Mouse (Mus musculus): ENCODE results near the gene Icam5.

DNA sequence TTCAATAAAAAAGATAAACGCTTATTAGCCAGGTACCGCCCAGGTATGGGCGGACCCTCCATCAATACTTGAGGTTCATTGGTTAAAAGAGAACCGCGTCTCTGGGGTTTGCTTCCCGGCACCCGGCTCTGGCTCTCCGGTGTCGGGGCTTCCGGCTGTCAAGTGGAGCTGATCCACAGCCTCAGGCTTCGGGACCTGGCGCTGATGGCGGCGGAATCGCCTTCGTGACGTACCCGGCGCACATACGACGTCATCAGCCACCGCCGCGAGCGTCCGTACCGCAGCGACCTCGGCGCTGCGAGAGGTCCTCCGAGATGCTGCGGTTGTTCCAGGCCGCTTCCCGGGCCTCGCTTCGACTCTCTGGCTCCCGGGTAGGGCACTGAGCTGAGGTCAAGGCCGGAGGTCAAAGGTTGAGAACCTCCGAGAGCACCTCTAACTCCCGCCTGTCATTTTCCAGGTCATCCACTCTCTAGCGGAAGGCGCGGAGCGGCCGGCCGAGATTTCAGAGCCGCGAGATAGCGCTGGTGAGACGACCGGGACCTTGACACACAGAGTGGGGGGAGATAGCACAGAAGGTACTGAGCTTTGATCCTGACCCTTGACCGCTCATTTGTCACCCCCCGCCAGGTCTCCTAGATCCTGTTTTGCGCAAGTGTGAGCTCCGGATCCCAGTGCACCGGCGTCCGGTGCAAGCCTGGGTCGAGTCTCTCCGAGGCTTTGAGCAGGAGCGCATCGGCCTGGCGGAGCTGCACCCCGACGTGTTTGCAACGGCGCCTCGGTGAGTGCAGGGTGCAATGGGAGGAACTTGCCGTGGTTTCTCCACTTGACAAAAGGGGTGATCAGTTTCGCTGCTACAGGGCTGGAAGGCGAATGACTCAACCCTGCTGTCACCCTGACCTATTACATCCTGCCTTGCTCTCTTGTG lies 29.0 kb upstream of the Icam5 start, which contains the start of gene Mrpl4:
- peak; percentile 39 for TF ChIP-seq CTCF (IDR thresholded peaks at IDR 0.05)
- peak; percentile 94 for TF ChIP-seq POLR2A (IDR thresholded peaks at IDR 0.05; ENCODE audit: insufficient read depth, low read depth, low read length)
- TF ChIP-seq EP300 (IDR thresholded peaks at IDR 0.05; ENCODE audit: insufficient read depth, low read depth, low read length): no peak

Measured in heart, adult 2 months (tissue).